ENCODE assay signal across 8 mouse cellular contexts in the genomic region with DNA sequence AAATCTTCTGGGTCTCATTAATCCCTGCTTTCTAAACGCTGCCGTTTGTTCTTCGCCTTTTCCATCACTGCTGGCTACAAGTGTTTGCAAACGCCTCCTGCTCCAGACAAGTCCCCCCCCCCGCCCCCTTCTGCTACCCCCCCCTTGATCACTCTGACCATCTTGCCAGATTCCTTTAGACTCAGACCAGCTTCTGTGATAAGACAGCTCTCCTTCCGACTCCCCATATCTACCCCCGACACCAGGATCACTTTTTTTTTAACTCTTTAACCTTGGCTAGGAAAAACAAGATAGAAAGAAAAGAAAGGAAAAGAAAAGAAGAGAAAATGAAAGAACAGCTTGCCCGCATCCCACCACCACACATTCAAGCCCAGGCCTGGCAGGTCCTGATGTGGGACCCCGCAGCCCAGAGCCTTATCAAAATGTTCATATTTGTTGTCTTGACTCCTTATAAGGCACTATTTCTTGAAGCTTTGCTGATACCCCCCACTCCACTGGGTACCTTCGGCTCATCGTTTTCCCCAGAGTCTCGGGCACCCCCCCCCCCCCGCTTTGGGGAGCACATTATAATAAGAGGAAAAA. TPM values are rescaled to one million over a fixed set of nuclear protein-coding genes. Genes with fewer than 3 reads are reported as not detected.
DNase-seq lines count a peak whose midpoint lies in the region; ATAC-seq and TF ChIP-seq lines count a peak whose summit lies in the region.

No protein-coding gene starts in this region.

- no peak for ATAC-seq in heart, embryonic 11.5 days (replicated peaks; ENCODE audit: insufficient number of reproducible peaks, low FRiP score, low TSS enrichment)
- no peak; the same call in 1 of the 2 replicates for ATAC-seq in forebrain, embryonic 16.5 days
- no peak for ATAC-seq in liver, postnatal 0 days

- peak overlapping the region; percentile 99 for H3K9ac ChIP-seq in heart, embryonic 11.5 days (ENCODE audit: low read depth, low read length)
- peak overlapping the region; percentile 100 for H3K9ac ChIP-seq in ES-Bruce4 (ENCODE audit: low read depth, poor library complexity, severe bottlenecking)
- peak overlapping the region; percentile 88 for H3K9ac ChIP-seq in forebrain, embryonic 16.5 days (replicated peaks; ENCODE audit: low read depth, low read length)
- peak overlapping the region; percentile 99 for H3K9ac ChIP-seq in liver, postnatal 0 days (replicated peaks)

- H3K4me3 ChIP-seq in heart, embryonic 11.5 days (ENCODE audit: low read depth, low read length), result peak overlapping the region; percentile 94
- peak overlapping the region; percentile 82 for H3K4me3 ChIP-seq in ES-Bruce4 (ENCODE audit: low read depth, low read length)
- H3K4me3 ChIP-seq in forebrain, embryonic 16.5 days (replicated peaks; ENCODE audit: low read length), result peak overlapping the region; percentile 82
- H3K4me3 ChIP-seq in liver, postnatal 0 days (ENCODE audit: low read depth, low read length), result peak overlapping the region; percentile 95

- WGBS in heart, embryonic 11.5 days (ENCODE audit: insufficient replicate concordance), result under 1% methylated on average over 12 of the region's 13 CpGs
- 3% methylated on average over 12 of the region's 13 CpGs for WGBS in forebrain, embryonic 16.5 days
- WGBS in liver, postnatal 0 days (ENCODE audit: insufficient replicate concordance), result 2% methylated on average over 13 of the region's 13 CpGs

- H3K9me3 ChIP-seq in heart, embryonic 11.5 days (replicated peaks; ENCODE audit: control insufficient read depth, low read length), result no peaks in the 10 kb centered on the region
- H3K9me3 ChIP-seq in ES-Bruce4 (replicated peaks; ENCODE audit: control insufficient read depth, insufficient read depth, low read length, poor library complexity, severe bottlenecking), result no peaks in the 10 kb centered on the region
- H3K9me3 ChIP-seq in forebrain, embryonic 16.5 days (ENCODE audit: control insufficient read depth, low read length), result no peaks in the 10 kb centered on the region
- H3K9me3 ChIP-seq in liver, postnatal 0 days (ENCODE audit: low read length), result no peaks in the 10 kb centered on the region

- peak overlapping the region; percentile 93 for H3K27ac ChIP-seq in heart, embryonic 11.5 days (ENCODE audit: low read depth, low read length)
- no peak overlapping the region for H3K27ac ChIP-seq in ES-Bruce4 (ENCODE audit: insufficient read depth, low read length)
- H3K27ac ChIP-seq in forebrain, embryonic 16.5 days (ENCODE audit: low read length), result no peak overlapping the region
- H3K27ac ChIP-seq in liver, postnatal 0 days (ENCODE audit: low read depth), result peak overlapping the region; percentile 92

- H3K4me1 ChIP-seq in heart, embryonic 11.5 days (ENCODE audit: control insufficient read depth, insufficient read depth, low read length), result peaks cover 19% of the 10 kb centered on the region
- no peaks in the 10 kb centered on the region for H3K4me1 ChIP-seq in ES-Bruce4 (ENCODE audit: control insufficient read depth, insufficient read depth, low read length)
- H3K4me1 ChIP-seq in forebrain, embryonic 16.5 days (replicated peaks; ENCODE audit: control insufficient read depth, insufficient read depth, low read length), result peaks cover 20% of the 10 kb centered on the region
- H3K4me1 ChIP-seq in liver, postnatal 0 days (ENCODE audit: insufficient read depth), result peaks cover 43% of the 10 kb centered on the region

- H3K36me3 ChIP-seq in heart, embryonic 11.5 days (ENCODE audit: control insufficient read depth, insufficient read depth, low read length), result no peaks in the 10 kb centered on the region
- no peaks in the 10 kb centered on the region for H3K36me3 ChIP-seq in ES-Bruce4 (ENCODE audit: control insufficient read depth, insufficient read depth, low read length, poor library complexity, severe bottlenecking)
- no peaks in the 10 kb centered on the region for H3K36me3 ChIP-seq in forebrain, embryonic 16.5 days (ENCODE audit: control insufficient read depth, insufficient read depth)
- H3K36me3 ChIP-seq in liver, postnatal 0 days (replicated peaks; ENCODE audit: insufficient read depth, low read length), result 0 out of 2 replicates have a peak, but pooled peaks cover 3% of the 10 kb centered on the region

- peak overlapping the region; percentile 88 for H3K4me2 ChIP-seq in heart, embryonic 11.5 days
- H3K4me2 ChIP-seq in forebrain, embryonic 16.5 days (ENCODE audit: low read length), result peak overlapping the region; percentile 88
- peak overlapping the region; percentile 85 for H3K4me2 ChIP-seq in liver, postnatal 0 days (ENCODE audit: low read depth, low read length)

- TF ChIP-seq CTCF in ES-Bruce4 (IDR thresholded peaks at IDR 0.05; ENCODE audit: low read depth, low read length), result no peak
- TF ChIP-seq CTCF in liver, postnatal 0 days (IDR thresholded peaks at IDR 0.05; ENCODE audit: low read depth), result no peak

- DNase-seq in heart, adult 18-20 months, result no peak
- DNase-seq in liver, postnatal 0 days, result no peak
- DNase-seq in cerebellum, adult 8-10 months, result no peak
- DNase-seq in gastrocnemius, postnatal 25 days, result no peak
- no peak for DNase-seq in ovary, postnatal 14 days (ENCODE audit: low spot score)

- TF ChIP-seq EP300 in ES-Bruce4 (IDR thresholded peaks at IDR 0.05; ENCODE audit: insufficient read depth, low read depth, low read length), result no peak
- no peak for TF ChIP-seq EP300 in liver, postnatal 0 days (IDR thresholded peaks at IDR 0.05; ENCODE audit: low read depth)

- no peak for TF ChIP-seq POLR2A in ES-Bruce4 (IDR thresholded peaks at IDR 0.05; ENCODE audit: insufficient read depth, low read length)

- peaks cover 17% of the 10 kb centered on the region for H3K27me3 ChIP-seq in heart, embryonic 11.5 days (ENCODE audit: control insufficient read depth, insufficient read depth, low read length)
- H3K27me3 ChIP-seq in ES-Bruce4 (ENCODE audit: control insufficient read depth, insufficient read depth, low read length, poor library complexity, severe bottlenecking), result peaks cover 14% of the 10 kb centered on the region
- peaks cover 22% of the 10 kb centered on the region for H3K27me3 ChIP-seq in forebrain, embryonic 16.5 days (replicated peaks; ENCODE audit: control insufficient read depth, insufficient read depth, low read length)
- no peaks in the 10 kb centered on the region for H3K27me3 ChIP-seq in liver, postnatal 0 days (ENCODE audit: insufficient read depth, low read length)

RNA-seq across cellular contexts. Expression of a gene that starts 1.0 kb away (rescaled TPM):
- polyA plus RNA-seq in heart, embryonic 11.5 days (2014; fragmentation: Nextera tagmentation; extraction: Ambion mirVana), result 26.4 and 32.0 TPM in 2 replicates
- 10 to 100 TPM; 55.0 to 60.1 TPM for total RNA-seq in heart, adult 18-20 months (2021)
- polyA plus RNA-seq in ES-Bruce4 (2011; ENCODE audit: insufficient read depth, insufficient read length, low read depth, missing spikeins), result 7.3 and 7.6 TPM in 2 replicates
- polyA plus RNA-seq in forebrain, embryonic 16.5 days (2015; fragmentation: Nextera tagmentation; extraction: Ambion mirVana), result 9.8 and 11.9 TPM in 2 replicates
- 15.4 and 16.4 TPM in 2 replicates for polyA plus RNA-seq in liver, postnatal 0 days (2015; fragmentation: Nextera tagmentation; extraction: Ambion mirVana)
- 100 to 1,000 TPM in 1 of 2 experiments, 10 to 100 TPM in 1; 93.2 to 126 TPM for total RNA-seq in gastrocnemius, postnatal 25 days (2021)

RNA-seq across cellular contexts. Expression of a gene that starts 9.6 kb away (rescaled TPM):
- polyA plus RNA-seq in heart, embryonic 11.5 days (2014; fragmentation: Nextera tagmentation; extraction: Ambion mirVana), result 5.6 and 5.9 TPM in 2 replicates
- total RNA-seq in heart, adult 18-20 months (2021), result 10 to 100 TPM; 17.2 to 23.0 TPM
- polyA plus RNA-seq in ES-Bruce4 (2011; ENCODE audit: insufficient read depth, insufficient read length, low read depth, missing spikeins), result 3.6 and 4.4 TPM in 2 replicates
- 1.0 and 1.2 TPM in 2 replicates for polyA plus RNA-seq in forebrain, embryonic 16.5 days (2015; fragmentation: Nextera tagmentation; extraction: Ambion mirVana)
- 4.7 and 6.0 TPM in 2 replicates for polyA plus RNA-seq in liver, postnatal 0 days (2015; fragmentation: Nextera tagmentation; extraction: Ambion mirVana)
- 10 to 100 TPM; 10.9 to 14.8 TPM for total RNA-seq in gastrocnemius, postnatal 25 days (2021)

Comparison
In these comparisons a context has a peak if more than half of its experiments do, and no peak if none do; other contexts are left out.
1. H3K27ac ChIP-seq: peak in heart, embryonic 11.5 days (single experiment) and liver, postnatal 0 days (single experiment); none in ES-Bruce4 (single experiment) and forebrain, embryonic 16.5 days (single experiment).
2. Peak in every context shown above with its lines, with median percentiles within 50 percentile points of each other: H3K4me2 ChIP-seq, H3K4me3 ChIP-seq and H3K9ac ChIP-seq.